Comparison of ENCODE assay signal across 8 mouse cellular contexts in genomic region chr19:8682996-8683395, GRCm38 (mm10). TPM values are rescaled to one million over a fixed set of nuclear protein-coding genes. Genes with fewer than 3 reads are reported as not detected.
DNase-seq lines count a peak whose midpoint lies in the region; ATAC-seq lines count a peak whose summit lies in the region.

No protein-coding gene starts in this region.

- H3K4me3 ChIP-seq in forebrain, embryonic 15.5 days = no peak overlapping the region
- no peak overlapping the region for H3K4me3 ChIP-seq in hindbrain, embryonic 14.5 days (replicated peaks; ENCODE audit: low read length)

- H3K4me2 ChIP-seq in forebrain, embryonic 15.5 days (replicated peaks) = no peak overlapping the region
- H3K4me2 ChIP-seq in hindbrain, embryonic 14.5 days (replicated peaks) = no peak overlapping the region

- 4% methylated on average over 3 of the region's 3 CpGs for WGBS in forebrain, embryonic 15.5 days
- WGBS in hindbrain, embryonic 14.5 days = 0% methylated on average over 3 of the region's 3 CpGs

- H3K4me1 ChIP-seq in forebrain, embryonic 15.5 days = no peaks in the 10 kb centered on the region
- no peaks in the 10 kb centered on the region for H3K4me1 ChIP-seq in hindbrain, embryonic 14.5 days (replicated peaks; ENCODE audit: control insufficient read depth, insufficient read depth, low read length)

- no peaks in the 10 kb centered on the region for H3K9me3 ChIP-seq in forebrain, embryonic 15.5 days
- H3K9me3 ChIP-seq in hindbrain, embryonic 14.5 days (ENCODE audit: control insufficient read depth, low read length) = no peaks in the 10 kb centered on the region

- no peaks in the 10 kb centered on the region for H3K36me3 ChIP-seq in forebrain, embryonic 15.5 days
- no peaks in the 10 kb centered on the region for H3K36me3 ChIP-seq in hindbrain, embryonic 14.5 days (replicated peaks; ENCODE audit: control insufficient read depth, insufficient read depth)

- H3K27me3 ChIP-seq in forebrain, embryonic 15.5 days = no peaks in the 10 kb centered on the region
- no peaks in the 10 kb centered on the region for H3K27me3 ChIP-seq in hindbrain, embryonic 14.5 days (ENCODE audit: control insufficient read depth, insufficient read depth, low read length)

- peak; percentile 81 for ATAC-seq in forebrain, embryonic 15.5 days (replicated peaks)
- ATAC-seq in hindbrain, embryonic 14.5 days (ENCODE audit: low FRiP score) = peak; percentile 70; the same call in 1 of the 2 replicates
- no peak for ATAC-seq in inflammation-experienced regulatory T-cells, adult 6 months

- H3K9ac ChIP-seq in forebrain, embryonic 15.5 days (replicated peaks) = no peak overlapping the region
- H3K9ac ChIP-seq in hindbrain, embryonic 14.5 days = no peak overlapping the region

- peak; percentile 95 for DNase-seq in NIH3T3 (ENCODE audit: low read depth)
- DNase-seq in c-Kit-positive CD71-positive TER-119-positive erythroid progenitor cells, embryonic 14.5 days (ENCODE audit: low spot score) = peak; percentile 85
- peak; percentile 92 for DNase-seq in hindbrain, embryonic 14.5 days (ENCODE audit: low spot score)
- DNase-seq in layer of hippocampus, postnatal 36 days = peak; percentile 47 to 71
- DNase-seq in lung, postnatal 36 days = peak; percentile 82
- DNase-seq in right cerebral cortex, adult 18-20 months = peak; percentile 87

- no peak overlapping the region for H3K27ac ChIP-seq in forebrain, embryonic 15.5 days (replicated peaks)
- no peak overlapping the region for H3K27ac ChIP-seq in hindbrain, embryonic 14.5 days

RNA-seq across cellular contexts. Expression of gene Chrm1, which starts 19.4 kb away (rescaled TPM):
- 5.1 and 5.4 TPM in 2 replicates for polyA plus RNA-seq in forebrain, embryonic 15.5 days (2015; fragmentation: Nextera tagmentation; extraction: Ambion mirVana)
- 0.30 and 0.35 TPM in 2 replicates for polyA plus RNA-seq in hindbrain, embryonic 14.5 days (2014; fragmentation: Nextera tagmentation; extraction: Ambion mirVana)
- total RNA-seq in layer of hippocampus, postnatal 36 days (2021) = 100 to 1,000 TPM; 172 to 186 TPM
- not detected for polyA plus RNA-seq in inflammation-experienced regulatory T-cells, adult 6 months (2017; shearing (Covaris generic))

RNA-seq across cellular contexts. Expression of gene Slc3a2, which starts 40.2 kb away (rescaled TPM):
- polyA plus RNA-seq in forebrain, embryonic 15.5 days (2015; fragmentation: Nextera tagmentation; extraction: Ambion mirVana) = 164 and 171 TPM in 2 replicates
- 161 and 174 TPM in 2 replicates for polyA plus RNA-seq in hindbrain, embryonic 14.5 days (2014; fragmentation: Nextera tagmentation; extraction: Ambion mirVana)
- 100 to 1,000 TPM; 146 to 149 TPM for total RNA-seq in layer of hippocampus, postnatal 36 days (2021)
- 10 to 100 TPM; 60.5 to 74.4 (median 68.9) TPM for polyA plus RNA-seq in inflammation-experienced regulatory T-cells, adult 6 months (2017; shearing (Covaris generic))

RNA-seq across cellular contexts. Expression of gene Wdr74, which starts 52.6 kb away (rescaled TPM):
- 96.5 and 97.4 TPM in 2 replicates for polyA plus RNA-seq in forebrain, embryonic 15.5 days (2015; fragmentation: Nextera tagmentation; extraction: Ambion mirVana)
- 80.7 and 80.8 TPM in 2 replicates for polyA plus RNA-seq in hindbrain, embryonic 14.5 days (2014; fragmentation: Nextera tagmentation; extraction: Ambion mirVana)
- 10 to 100 TPM; 51.0 to 52.3 TPM for total RNA-seq in layer of hippocampus, postnatal 36 days (2021)
- polyA plus RNA-seq in inflammation-experienced regulatory T-cells, adult 6 months (2017; shearing (Covaris generic)) = 10 to 100 TPM; 38.0 to 71.7 (median 66.5) TPM

RNA-seq across cellular contexts. Expression of gene 1700092M07Rik, which starts 57.5 kb away (rescaled TPM):
- 1.5 and 2.5 TPM in 2 replicates for polyA plus RNA-seq in forebrain, embryonic 15.5 days (2015; fragmentation: Nextera tagmentation; extraction: Ambion mirVana)
- polyA plus RNA-seq in hindbrain, embryonic 14.5 days (2014; fragmentation: Nextera tagmentation; extraction: Ambion mirVana) = 0.84 and 0.90 TPM in 2 replicates
- total RNA-seq in layer of hippocampus, postnatal 36 days (2021) = 1 to 10 TPM; 1.3 to 1.4 TPM
- 1 to 10 TPM in 1 of 3 experiments, not detected in 2; 1.8 TPM for polyA plus RNA-seq in inflammation-experienced regulatory T-cells, adult 6 months (2017; shearing (Covaris generic))

RNA-seq across cellular contexts. Expression of gene Stx5a, which starts 58.2 kb away (rescaled TPM):
- polyA plus RNA-seq in forebrain, embryonic 15.5 days (2015; fragmentation: Nextera tagmentation; extraction: Ambion mirVana) = 130 and 133 TPM in 2 replicates
- polyA plus RNA-seq in hindbrain, embryonic 14.5 days (2014; fragmentation: Nextera tagmentation; extraction: Ambion mirVana) = 102 and 103 TPM in 2 replicates
- total RNA-seq in layer of hippocampus, postnatal 36 days (2021) = 10 to 100 TPM; 67.4 to 76.3 TPM
- polyA plus RNA-seq in inflammation-experienced regulatory T-cells, adult 6 months (2017; shearing (Covaris generic)) = 100 to 1,000 TPM in 2 of 3 experiments, 10 to 100 TPM in 1; 91.6 to 140 (median 134) TPM
